Mouse (Mus musculus) gastrocnemius, adult 18-20 months (tissue): ENCODE data around the gene Slc25a48. TPM values are rescaled to one million over a fixed set of nuclear protein-coding genes. Genes with fewer than 3 reads are reported as not detected.
A peak's percentile ranks its signal among the peaks of the same experiment; 100 is the strongest.

Experiments
- DNase-seq: peaks from one replicate; pipeline ENCODE4 v3.0.0; 2021; ENCODE audit warnings: low spot score
- total RNA-seq, 2 experiments: library from RNA; stranded (reverse); gene quantifications; 2 replicates each; pipeline ENCODE4 v1.2.3; 2021

The Slc25a48 gene
- total RNA-seq, 2 experiments from 2014 or later, result not detected

- no peak for DNase-seq
Observed at GRCm38 (mm10) chr13:56509796-56510195, 71.6 kb downstream of the Slc25a48 start.

DNA sequence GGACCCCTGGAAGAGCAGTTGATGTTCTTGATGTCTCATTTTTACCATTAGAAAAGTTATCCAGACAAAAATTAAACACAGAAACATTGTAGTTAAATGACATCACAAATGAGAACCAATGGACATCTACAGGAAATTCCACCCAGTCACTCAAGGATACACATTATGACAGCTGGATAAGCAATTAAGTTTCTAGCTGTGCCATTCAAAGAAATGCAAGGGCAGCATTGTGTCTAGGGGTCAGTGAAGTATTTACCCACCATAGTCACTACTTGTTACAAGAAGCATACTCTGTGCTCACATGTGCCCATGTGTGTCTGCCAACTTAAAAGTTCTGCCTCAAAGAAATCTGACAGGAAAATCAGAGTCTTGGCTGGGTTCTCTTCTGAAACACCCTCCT is 75.4 kb downstream of the Slc25a48 start:
- no peak for DNase-seq

DNA sequence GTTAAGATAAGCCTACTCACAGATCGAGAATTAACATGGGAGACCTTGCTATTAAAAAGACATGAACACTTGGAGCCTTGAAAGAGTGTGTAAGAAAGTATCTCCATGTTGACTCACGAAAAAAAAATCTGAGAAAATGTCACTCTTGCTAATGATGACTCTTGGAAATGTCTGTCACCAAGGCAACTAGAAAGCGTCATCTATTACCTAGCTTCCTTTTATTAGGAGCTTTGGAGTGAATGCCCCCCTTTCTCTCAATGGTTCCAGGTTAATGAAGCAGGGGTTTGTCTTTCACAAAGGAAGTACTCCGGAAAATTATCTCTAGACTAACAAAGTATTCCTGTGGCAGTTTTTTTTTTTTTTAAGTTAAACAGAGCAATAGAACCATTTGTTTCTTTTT is 78.2 kb downstream of the Slc25a48 start:
- DNase-seq, result no peak

DNA sequence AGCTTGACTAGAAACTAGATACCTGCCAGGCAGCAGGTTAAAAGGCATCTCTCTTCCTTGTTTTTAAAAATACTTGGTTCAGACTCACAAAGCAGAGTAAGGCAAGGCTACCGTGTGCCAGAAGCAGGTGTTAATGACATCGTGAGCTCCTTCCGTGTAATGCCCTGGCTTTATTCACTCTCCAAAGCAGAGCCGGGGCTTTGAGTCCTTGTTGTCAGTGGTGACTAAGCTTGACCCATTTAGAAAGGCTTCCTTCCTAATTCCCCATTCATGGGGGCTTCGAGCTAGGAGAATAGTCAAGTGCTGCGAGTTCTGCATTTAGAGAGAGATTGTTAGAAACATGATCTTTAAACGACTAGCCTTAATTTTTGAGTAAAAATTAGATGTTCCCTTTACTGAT is 78.7 kb downstream of the Slc25a48 start:
- DNase-seq, result no peak

DNA sequence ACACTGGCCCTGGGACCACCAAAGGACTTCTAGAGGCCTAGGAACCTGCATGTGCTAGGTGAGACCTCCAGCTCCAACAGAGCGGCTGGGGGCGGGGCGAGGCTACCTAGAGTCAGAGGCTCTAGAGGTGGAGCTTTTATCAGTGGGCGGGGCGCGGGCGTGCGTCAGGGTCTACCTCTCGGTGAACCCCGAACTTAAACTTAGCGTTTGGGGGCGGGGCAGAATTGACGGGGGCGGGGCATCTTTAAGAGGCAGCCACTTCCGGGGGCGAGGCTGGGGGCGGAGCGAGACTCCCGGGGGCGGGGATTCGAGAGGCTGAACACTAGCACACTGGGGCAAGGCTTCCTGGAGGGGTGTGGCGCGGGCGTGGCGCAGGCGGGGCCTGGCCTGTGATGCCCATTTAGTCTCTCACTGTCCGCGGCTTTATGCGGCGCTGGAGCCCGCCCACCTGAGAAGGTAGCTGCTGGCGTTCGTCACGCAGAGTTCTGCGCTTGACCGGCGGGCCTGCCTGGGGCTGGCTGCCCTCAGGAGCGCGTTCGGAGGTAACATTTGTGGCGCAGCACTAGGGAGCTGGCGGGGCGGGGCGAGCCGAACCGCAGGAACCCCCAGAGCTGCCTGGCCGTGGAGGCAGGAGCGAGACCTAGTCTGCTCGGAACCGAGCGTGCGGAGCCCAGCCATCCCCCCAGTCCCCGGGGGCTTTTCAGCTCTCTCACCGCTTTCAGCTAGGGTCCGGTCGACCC is 84.1 kb downstream of the Slc25a48 start, which contains the start of gene Fbxl21:
Gene Fbxl21, plus strand, starts transcription at position 392 of the 740 bp plus-strand sequence.
- DNase-seq, result peak; percentile 91

DNA sequence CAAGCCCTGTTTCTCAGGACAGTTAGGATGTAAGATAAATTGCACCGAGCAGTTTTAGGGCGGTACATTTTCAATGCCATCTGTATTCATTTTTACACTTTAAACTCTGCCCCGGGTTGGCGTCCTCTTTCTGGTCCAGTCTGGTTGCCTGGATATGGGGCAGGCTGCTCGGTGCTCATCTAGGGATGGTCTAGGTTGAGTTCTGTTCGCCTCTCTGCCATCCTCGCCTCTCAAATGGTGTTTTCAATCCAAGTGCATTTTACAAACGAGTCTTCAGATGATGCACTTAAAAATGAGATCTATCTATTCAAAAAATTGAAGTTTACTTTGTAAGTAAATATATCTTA is 84.6 kb downstream of the Slc25a48 start:
- DNase-seq, result no peak

Other genes with a start within 250 kb of the Slc25a48 start
- not detected for gene Neurog1, start 186.2 kb upstream of the Slc25a48 start, total RNA-seq
- gene Cxcl14, start 141.8 kb upstream of the Slc25a48 start, total RNA-seq, result 10 to 100 TPM; 39.5 to 54.4 TPM
- not detected for gene Gm3045, start 11.8 kb upstream of the Slc25a48 start, total RNA-seq
- not detected for gene Il9, start 43.9 kb downstream of the Slc25a48 start, total RNA-seq
- under 1 TPM in 1 of 2 experiments, not detected in 1; 0.33 TPM for gene Fbxl21, start 84.1 kb downstream of the Slc25a48 start, total RNA-seq
- gene Lect2, start 110.1 kb downstream of the Slc25a48 start, total RNA-seq, result not detected
- 10 to 100 TPM; 13.4 to 17.6 TPM for gene Tgfbi, start 171.2 kb downstream of the Slc25a48 start, total RNA-seq